Mouse (Mus musculus) ES-E14 (cell line): Measurements from ENCODE around the gene Ankrd23. TPM values are rescaled to one million over a fixed set of nuclear protein-coding genes. Genes with fewer than 3 reads are reported as not detected.

Source experiments
- DNase-seq: peaks from one replicate; pipeline ENCODE4 v3.0.0-alpha.2; 2013; ENCODE audit warnings: low read depth, low spot score
- H3K27ac ChIP-seq: 2 replicates; pipeline ENCODE4 v1.5.1; 2012; ENCODE audit warnings: low read depth, mild to moderate bottlenecking, low read length, moderate library complexity, mixed read lengths; ENCODE audit not compliant: poor library complexity, insufficient read depth, severe bottlenecking
- H3K36me3 ChIP-seq: 2 replicates; pipeline ENCODE4 v1.6.1; 2012; ENCODE audit warnings: mild to moderate bottlenecking, low read length, moderate library complexity, mixed read lengths; ENCODE audit not compliant: control insufficient read depth, poor library complexity, insufficient read depth, severe bottlenecking
- H3K4me1 ChIP-seq, 2 experiments: fragments of 150-350 bp in 1 of 2; sonication (generic) in 1 of 2; 2 replicates each; pipeline ENCODE4 v1.6.1; 2012; ENCODE audit warnings: low read length in 2 of 2, mild to moderate bottlenecking in 1 of 2, mixed read lengths in 1 of 2; ENCODE audit not compliant: control insufficient read depth in 2 of 2, insufficient read depth in 2 of 2, poor library complexity in 1 of 2
- H3K4me3 ChIP-seq, 2 experiments: fragments of 150-350 bp in 1 of 2; sonication (generic) in 1 of 2; 2 replicates each; pipeline ENCODE4 v1.5.1; 2012; ENCODE audit warnings: low read length in 2 of 2, low read depth in 1 of 2, mild to moderate bottlenecking in 1 of 2, mixed read lengths in 1 of 2; ENCODE audit not compliant: insufficient read depth in 1 of 2, poor library complexity in 1 of 2, severe bottlenecking in 1 of 2
- H3K9ac ChIP-seq: 2 replicates; pipeline ENCODE4 v1.6.1; 2012; ENCODE audit warnings: low read depth, mild to moderate bottlenecking, low read length, mixed read lengths; ENCODE audit not compliant: poor library complexity, insufficient read depth, severe bottlenecking
- H3K9me3 ChIP-seq: fragments of 150-350 bp; sonication (generic); 2 replicates; pipeline ENCODE4 v1.6.1; 2012; ENCODE audit warnings: low read depth, mild to moderate bottlenecking, low read length; ENCODE audit not compliant: control insufficient read depth, insufficient read depth
- CHD2 ChIP-seq: IDR thresholded peaks from 2 replicates; pipeline ENCODE4 v1.6.1; 2014; ENCODE audit warnings: mild to moderate bottlenecking, low read depth, low read length, inconsistent platforms
- HCFC1 ChIP-seq: IDR thresholded peaks from 2 replicates; pipeline ENCODE4 v1.6.1; 2012; ENCODE audit warnings: low read length, inconsistent platforms, borderline replicate concordance; ENCODE audit not compliant: insufficient read depth
- MAFK ChIP-seq: IDR thresholded peaks from 2 replicates; pipeline ENCODE4 v1.6.1; 2014; ENCODE audit warnings: mild to moderate bottlenecking, low read depth, low read length, inconsistent platforms; ENCODE audit not compliant: insufficient read depth
- ZC3H11A ChIP-seq: IDR thresholded peaks from 2 replicates; pipeline ENCODE4 v1.6.1; 2012; ENCODE audit warnings: low read depth, mild to moderate bottlenecking, inconsistent platforms, low read length, borderline replicate concordance
- ZNF384 ChIP-seq: IDR thresholded peaks from 2 replicates; pipeline ENCODE4 v1.6.1; 2012; ENCODE audit warnings: low read depth, low read length, inconsistent platforms
- in situ Hi-C, 2 experiments: fragments of 600-800 bp; cut with MboI; formaldehyde crosslinking; loops; one replicate each; pipeline ENCODE4 v1.15.1; 2025; ENCODE audit warnings: low sequenced_read_pairs in 2 of 2, inconsistent platforms in 1 of 2; ENCODE audit not compliant: unreplicated experiment in 2 of 2
- total RNA-seq: library from RNA; depleted of rRNA; stranded (reverse); fragments of 300-350 nt; gene quantifications from 2 replicates; pipeline ENCODE4 v1.2.3, GENCODE M21; 2012

The Ankrd23 gene
- total RNA-seq, 1 experiment: 5.0 TPM

DNA sequence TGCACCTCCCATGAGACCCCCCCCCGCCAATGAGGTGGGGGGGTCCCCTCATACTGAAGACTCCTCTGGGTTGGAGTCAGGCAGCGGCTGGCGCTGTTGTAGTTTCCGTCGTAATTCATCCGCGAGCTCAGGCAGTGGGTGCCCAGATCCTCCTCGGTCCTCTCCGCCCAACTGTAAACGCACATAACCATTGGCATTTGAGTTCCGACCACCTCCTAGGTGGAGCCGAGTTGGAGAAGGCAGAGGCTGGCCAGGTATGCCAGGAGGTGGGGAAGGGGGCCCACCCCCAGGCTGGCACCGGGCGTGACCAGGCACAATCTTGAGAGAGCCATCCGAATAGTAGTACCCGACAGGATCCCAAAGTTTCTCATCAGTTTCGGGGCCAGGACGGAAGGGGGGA, 12.8 kb upstream of the Ankrd23 start:
- in situ Hi-C loops: loop anchor here in 1 of 2 experiments (5.0 kb wide), 1 partner anchor 73 kb away; no protein-coding TSS in a partner anchor
- no peak overlapping the region for H3K27ac ChIP-seq

DNA sequence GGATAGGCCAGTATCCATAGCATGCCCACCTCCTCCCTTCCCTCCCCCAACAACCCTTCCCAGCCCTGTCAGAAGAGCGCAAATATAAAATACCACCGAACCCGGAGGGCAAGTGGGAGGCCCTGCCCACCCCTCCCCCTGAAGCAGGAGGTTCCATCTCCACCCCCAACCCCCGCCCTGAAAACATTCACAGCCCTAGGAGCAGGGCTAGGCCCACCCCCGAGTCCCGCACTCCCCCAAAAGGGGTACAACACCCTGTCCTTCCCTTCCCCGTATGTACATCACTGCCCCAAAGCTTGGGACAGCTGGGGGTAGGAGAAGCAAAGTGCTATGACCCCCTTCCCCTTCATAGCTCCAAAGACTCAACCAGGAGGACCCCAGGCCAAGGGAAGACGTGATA, 12.1 kb upstream of the Ankrd23 start:
- Histone ChIP-seq H3K9me3 (no peaks in the 10 kb centered on the region), H3K9ac (no peak overlapping the region), H3K27ac (no peak overlapping the region), H3K36me3 (peaks cover 22% of the 10 kb centered on the region), H3K4me1 (peaks cover 2 to 7% of the 10 kb centered on the region in 2 experiments; a peak in 1 of 4 replicates), H3K4me3 (no peak overlapping the region)
- no peak for DNase-seq
- TF ChIP-seq ZC3H11A (no peak), MAFK (no peak)
- in situ Hi-C loops: loop anchor here in 1 of 2 experiments (5.0 kb wide), 1 partner anchor 74 kb away; no protein-coding TSS in a partner anchor

More for the DNA sequence above, 12.8 kb upstream of the Ankrd23 start:
- DNase-seq: no peak
- H3K9ac ChIP-seq: no peak overlapping the region
- H3K9me3 ChIP-seq: no peaks in the 10 kb centered on the region
- no peak overlapping the region for H3K4me3 ChIP-seq
- no peak for TF ChIP-seq ZC3H11A
- TF ChIP-seq MAFK: no peak
- no peak for TF ChIP-seq ZNF384
- peaks cover 22% of the 10 kb centered on the region for H3K36me3 ChIP-seq
- peaks cover 2 to 7% of the 10 kb centered on the region in 2 experiments; a peak in 1 of 4 replicates for H3K4me1 ChIP-seq

DNA sequence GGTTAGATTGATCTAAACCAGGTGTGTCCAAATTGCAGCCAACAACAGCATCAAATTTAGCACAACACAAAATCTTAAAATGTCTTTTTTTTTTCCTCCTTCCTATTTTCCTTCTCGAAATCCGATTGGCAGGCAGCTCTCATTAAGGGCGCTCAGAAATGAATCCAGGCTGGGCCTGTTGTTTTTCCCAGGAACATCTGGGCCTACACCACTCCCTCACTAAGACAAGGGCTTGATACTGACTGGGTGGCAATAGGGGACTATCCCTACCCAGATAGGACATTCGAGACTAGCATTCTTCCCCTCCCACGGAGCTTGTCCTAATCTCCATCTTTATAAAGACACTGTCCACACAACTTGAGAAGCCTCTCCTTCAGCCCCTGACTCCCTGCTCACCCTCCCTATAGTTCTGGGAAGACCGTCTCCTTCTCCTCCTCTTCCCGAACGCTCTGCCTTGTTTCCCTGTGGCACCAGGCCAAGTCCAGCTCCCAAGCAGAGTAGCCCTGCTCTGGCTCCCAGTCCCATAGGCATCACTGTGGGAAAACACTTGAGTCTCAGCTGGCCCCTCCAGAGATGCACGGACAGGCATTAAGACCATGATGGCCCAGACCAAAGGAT, 11.4 kb upstream of the Ankrd23 start:
- Histone ChIP-seq H3K9ac (no peak overlapping the region), H3K36me3 (peaks cover 22% of the 10 kb centered on the region), H3K4me3 (no peak overlapping the region), H3K9me3 (no peaks in the 10 kb centered on the region), H3K27ac (no peak overlapping the region), H3K4me1 (peaks cover 2 to 7% of the 10 kb centered on the region in 2 experiments; a peak in 1 of 4 replicates)
- DNase-seq: no peak
- TF ChIP-seq HCFC1 (no peak), ZC3H11A (no peak), ZNF384 (no peak)
- in situ Hi-C loops: loop anchor here in 1 of 2 experiments (5.0 kb wide), 1 partner anchor 74 kb away; no protein-coding TSS in a partner anchor

DNA sequence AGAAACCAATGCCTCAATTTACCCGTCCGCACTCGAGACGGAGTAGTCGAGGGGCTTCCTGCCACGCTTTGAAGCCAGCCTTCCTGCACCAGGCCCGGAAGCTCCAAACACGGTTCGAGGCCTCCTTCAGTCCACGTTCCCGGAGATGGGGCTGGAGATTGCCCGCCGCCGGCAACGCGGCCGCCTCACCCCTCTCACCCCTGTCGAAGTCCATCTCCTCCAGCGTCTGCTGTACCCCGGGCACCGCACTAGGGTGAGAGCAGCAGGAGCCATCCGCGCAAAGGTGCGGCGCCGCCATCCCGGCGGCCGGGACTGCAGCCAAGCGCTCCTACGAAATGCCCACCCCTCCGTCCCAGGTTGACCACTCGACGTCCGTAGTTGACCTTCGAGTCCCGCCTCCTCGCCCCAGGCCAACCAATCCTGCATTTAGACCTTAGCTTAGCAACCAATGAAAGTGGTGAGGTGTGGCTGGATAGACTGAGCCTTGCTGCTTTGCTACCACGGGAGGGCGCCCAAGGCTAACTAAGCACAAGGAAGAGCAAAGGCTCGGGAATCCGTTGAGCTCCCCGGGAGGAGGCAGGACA, 10.3 kb upstream of the Ankrd23 start, which contains the start of gene Ankrd39:
Gene Ankrd39, minus strand, starts transcription at position 558 of the 584 bp plus-strand sequence.
- DNase-seq: peak; percentile 99
- in situ Hi-C loops: loop anchor here in 1 of 2 experiments (5.0 kb wide), 1 partner anchor 75 kb away; no protein-coding TSS in a partner anchor
- TF ChIP-seq ZNF384: no peak
- no peak for TF ChIP-seq MAFK
- peak; percentile 88 for TF ChIP-seq CHD2
- no peak for TF ChIP-seq HCFC1
- TF ChIP-seq ZC3H11A: peak; percentile 97
- H3K4me3 ChIP-seq: peak within 1 kb of the TSS; percentile 77 to 87
- H3K4me1 ChIP-seq: peaks cover 2 to 7% of the 10 kb centered on the region in 2 experiments; a peak in 1 of 4 replicates
- H3K9me3 ChIP-seq: no peaks in the 10 kb centered on the region
- H3K9ac ChIP-seq: peak within 1 kb of the TSS; percentile 83
- peaks cover 24% of the 10 kb centered on the region for H3K36me3 ChIP-seq
- no peak within 1 kb of the TSS for H3K27ac ChIP-seq
